Mouse (Mus musculus) B cell, adult 62 days (primary cell): ENCODE results near the gene Birc2. TPM values are rescaled to one million over a fixed set of nuclear protein-coding genes. Genes with fewer than 3 reads are reported as not detected.

Experiments
- total RNA-seq: library from RNA; stranded (reverse); gene quantifications from 4 replicates; pipeline ENCODE4 v1.2.4, GENCODE M21; 2023

Birc2 gene
- total RNA-seq: 122 to 145 TPM (median 137 TPM) in 4 replicates

GRCm38 (mm10) chr9:7836905-7837805 is at the start of gene Birc2:
Gene Birc2 (minus strand): TSS chr9:7837064.

GRCm38 (mm10) chr9:7872775-7873439 is 36.0 kb upstream of the Birc2 start, which contains the start of gene Birc3:
Gene Birc3 (minus strand): TSS chr9:7873186.

Other genes with a start within 250 kb of the Birc2 start
- not detected in 4 replicates for gene Mmp20, start 208.8 kb downstream of the Birc2 start, total RNA-seq
- gene Mmp7, start 145.0 kb downstream of the Birc2 start, total RNA-seq: not detected in 4 replicates
- 230 to 242 TPM (median 236 TPM) in 4 replicates for gene Tmem123, start 73.0 kb downstream of the Birc2 start, total RNA-seq
- 684 to 739 TPM (median 707 TPM) in 4 replicates for gene Birc3, start 36.1 kb upstream of the Birc2 start, total RNA-seq
- not detected in 4 replicates for gene Yap1, start 167.5 kb upstream of the Birc2 start, total RNA-seq
- 1.3 TPM in 1 of 4 replicates, not detected in the others for gene Cfap300, start 205.8 kb upstream of the Birc2 start, total RNA-seq